Mouse (Mus musculus) midbrain, embryonic 14.5 days (tissue): ENCODE measurements around the gene Msh5. TPM values are rescaled to one million over a fixed set of nuclear protein-coding genes. Genes with fewer than 3 reads are reported as not detected.

Source experiments
- ATAC-seq: fragments of 200-750 bp; cut with Nextera tagmentation; 2 replicates; pipeline ENCODE4 v1.8.0; 2017; ENCODE audit warnings: moderate number of reproducible peaks, moderate library complexity; ENCODE audit not compliant: low FRiP score, low TSS enrichment
- DNase-seq: peaks from one replicate; pipeline ENCODE4 v3.0.0-alpha.2; 2015
- H3K27ac ChIP-seq: fragments of 300-500 bp; sonication (generic); replicated peaks from 2 replicates; pipeline ENCODE4 v1.5.1; 2014; ENCODE audit warnings: mild to moderate bottlenecking, low read depth, low read length, moderate library complexity
- H3K27me3 ChIP-seq: fragments of 300-500 bp; sonication (generic); 2 replicates; pipeline ENCODE4 v1.6.1; 2014; ENCODE audit warnings: low read length, control low read depth, mixed read lengths; ENCODE audit not compliant: control insufficient read depth, insufficient read depth
- H3K36me3 ChIP-seq: fragments of 300-500 bp; sonication (generic); 2 replicates; pipeline ENCODE4 v1.6.1; 2014; ENCODE audit warnings: low read length, control low read depth; ENCODE audit not compliant: control insufficient read depth, insufficient read depth
- H3K4me1 ChIP-seq: fragments of 300-500 bp; sonication (generic); 2 replicates; pipeline ENCODE4 v1.6.1; 2014; ENCODE audit warnings: mild to moderate bottlenecking, antibody characterized with exemption, low read length, control low read depth; ENCODE audit not compliant: control insufficient read depth, insufficient read depth
- H3K4me2 ChIP-seq: fragments of 300-500 bp; sonication (generic); 2 replicates; pipeline ENCODE4 v1.6.1; 2014; ENCODE audit warnings: mild to moderate bottlenecking, low read length, moderate library complexity
- H3K4me3 ChIP-seq: fragments of 300-500 bp; sonication (generic); replicated peaks from 2 replicates; pipeline ENCODE4 v1.5.1; 2014; ENCODE audit warnings: low read depth, low read length
- H3K9ac ChIP-seq: fragments of 300-500 bp; sonication (generic); replicated peaks from 2 replicates; pipeline ENCODE4 v1.6.1; 2014; ENCODE audit warnings: mild to moderate bottlenecking, low read length, moderate library complexity
- H3K9me3 ChIP-seq: fragments of 300-500 bp; sonication (generic); 2 replicates; pipeline ENCODE4 v1.6.1; 2016; ENCODE audit warnings: low read length, control low read depth, mixed read lengths; ENCODE audit not compliant: control insufficient read depth
- WGBS: fragments of 180-500 bp; shearing (Covaris S2); extraction: QIAGEN DNeasy Blood & Tissue Kit; methylation state at CpG from one replicate; pipeline ENCODE4 v1.1.7; 2014; 5-methylcytosine and 5-hydroxymethylcytosine counted together
- polyA plus RNA-seq: library from polyadenylated mRNA; unstranded; fragments of >200 nt; fragmentation: Nextera tagmentation; extraction: Ambion mirVana; gene quantifications from 2 replicates; pipeline ENCODE4 v1.2.1, GENCODE M21; 2014

The Msh5 gene
- polyA plus RNA-seq, 1 experiment from 2014 or later: 2.8 TPM

DNA sequence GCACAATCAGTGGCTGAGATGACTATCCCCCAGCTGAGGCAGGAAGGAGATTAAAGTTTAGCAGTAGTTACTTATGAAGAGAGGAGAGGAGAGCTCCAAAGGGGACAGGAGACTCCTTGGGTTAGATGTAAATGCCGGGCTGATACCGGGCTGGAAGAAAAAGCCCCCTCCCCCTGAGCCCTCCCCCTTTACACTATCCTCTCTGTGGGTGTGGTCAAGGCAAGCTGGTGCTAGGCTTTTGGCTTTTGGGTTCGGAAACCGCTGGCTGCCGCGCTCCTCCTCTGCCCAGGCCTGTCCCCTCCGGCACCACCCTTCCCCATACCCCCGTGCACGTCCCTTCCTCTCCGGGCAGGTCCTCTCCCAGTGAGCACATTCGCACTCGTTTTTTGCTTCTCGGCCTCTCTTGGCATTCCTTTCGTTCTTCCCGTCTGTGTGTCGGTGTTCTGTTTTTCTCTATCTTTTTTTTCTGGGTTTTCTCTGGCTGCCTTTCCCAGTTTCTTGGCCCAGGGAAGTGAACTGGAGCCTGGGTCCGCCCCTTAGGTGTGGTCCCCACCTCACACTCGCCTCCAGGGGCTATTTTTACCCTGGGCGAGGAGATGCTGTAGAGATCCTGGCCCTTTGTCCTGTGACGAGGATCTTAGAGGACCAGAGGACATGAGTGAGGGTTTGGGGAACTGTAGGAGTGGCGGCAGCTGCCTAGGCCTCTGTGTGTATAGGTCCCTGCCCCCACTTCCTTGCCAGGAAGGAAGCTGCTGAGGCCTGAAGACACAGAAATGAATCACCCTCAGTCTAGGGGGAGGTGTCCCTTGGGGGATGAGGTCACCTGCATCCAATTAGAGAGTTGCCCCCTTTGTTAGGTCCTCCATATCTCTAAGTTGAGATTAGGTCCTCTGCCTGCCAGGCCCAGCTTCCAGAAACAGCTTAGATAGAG lies 4.9 kb upstream of the Msh5 start:
- 3% methylated on average over 21 of the region's 21 CpGs for WGBS
- H3K4me2 ChIP-seq: peak overlapping the region; percentile 59
- peak overlapping the region; percentile 32 for H3K4me3 ChIP-seq
- peaks cover 13% of the 10 kb centered on the region; the same call in 1 of the 2 replicates for H3K36me3 ChIP-seq
- no peaks in the 10 kb centered on the region for H3K9me3 ChIP-seq
- peak overlapping the region; percentile 53 for H3K9ac ChIP-seq
- peaks cover 29% of the 10 kb centered on the region for H3K4me1 ChIP-seq
- peak overlapping the region; percentile 84 for H3K27ac ChIP-seq
- H3K27me3 ChIP-seq: no peaks in the 10 kb centered on the region
- ATAC-seq (peak; percentile 28; the same call in 1 of the 2 replicates), DNase-seq (peak; percentile 77)

DNA sequence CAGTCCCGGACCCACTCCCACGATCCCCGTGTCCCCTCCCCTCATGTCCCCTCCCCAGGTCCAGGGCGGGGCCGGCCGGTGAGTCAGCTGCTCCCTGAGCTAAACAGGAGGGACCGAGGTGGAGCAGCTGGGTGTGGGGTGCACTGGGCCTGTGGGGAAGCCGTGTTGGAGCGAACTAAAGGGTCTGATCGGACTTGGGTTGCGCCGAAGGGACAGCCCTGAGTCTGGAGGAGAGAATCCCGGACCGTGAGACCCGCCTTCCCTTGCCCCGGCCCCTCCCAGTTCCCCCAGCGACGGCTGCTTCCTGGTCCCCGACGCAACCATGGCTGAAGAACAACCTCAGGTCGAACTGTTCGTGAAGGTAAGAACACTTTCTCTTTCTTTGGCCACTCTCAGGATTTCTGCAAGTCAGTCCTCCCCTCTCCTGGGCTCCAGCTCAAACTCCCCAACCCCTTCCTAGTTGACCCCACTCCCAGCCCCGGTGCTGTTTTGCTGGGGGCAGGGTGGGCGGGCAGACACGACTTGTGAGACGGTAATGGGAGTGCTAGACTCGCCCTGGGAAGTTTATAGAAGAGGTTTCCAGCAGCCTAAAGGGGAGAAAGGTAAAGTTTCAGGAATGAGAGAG lies 3.7 kb upstream of the Msh5 start:
- Histone ChIP-seq H3K36me3 (0 out of 2 replicates have a peak, but pooled peaks cover 7% of the 10 kb centered on the region), H3K9ac (peak overlapping the region; percentile 51)
- no peak for ATAC-seq

GRCm38 (mm10) chr17:35049561-35050016 lies 3.0 kb upstream of the Msh5 start, which contains the start of gene Clic1:
Gene Clic1, plus strand, starts transcription at chr17:35049966.
- Histone ChIP-seq H3K4me2 (peak within 1 kb of the TSS; percentile 59), H3K27ac (peak within 1 kb of the TSS; percentile 71), H3K9me3 (no peaks in the 10 kb centered on the region), H3K27me3 (no peaks in the 10 kb centered on the region), H3K36me3 (0 out of 2 replicates have a peak, but pooled peaks cover 7% of the 10 kb centered on the region), H3K4me3 (peak within 1 kb of the TSS; percentile 32), H3K4me1 (peaks cover 36% of the 10 kb centered on the region), H3K9ac (peak within 1 kb of the TSS; percentile 51)
- DNase-seq (peak; percentile 81), ATAC-seq (no peak)
- 5% methylated on average over 11 of the region's 11 CpGs for WGBS

More for the DNA sequence above, 3.7 kb upstream of the Msh5 start:
- Histone ChIP-seq H3K27me3 (no peaks in the 10 kb centered on the region), H3K4me3 (peak overlapping the region; percentile 32), H3K9me3 (no peaks in the 10 kb centered on the region), H3K27ac (peak overlapping the region; percentile 71), H3K4me2 (peak overlapping the region; percentile 59), H3K4me1 (peaks cover 36% of the 10 kb centered on the region)
- WGBS: 1% methylated on average over 27 of the region's 27 CpGs
- peak; percentile 52 for DNase-seq

GRCm38 (mm10) chr17:35048932-35049440 lies 2.4 kb upstream of the Msh5 start:
- ATAC-seq (no peak), DNase-seq (no peak)
- no peaks in the 10 kb centered on the region for H3K9me3 ChIP-seq
- no peak overlapping the region for H3K4me2 ChIP-seq
- peaks cover 36% of the 10 kb centered on the region for H3K4me1 ChIP-seq
- no peak overlapping the region for H3K4me3 ChIP-seq
- 0 out of 2 replicates have a peak, but pooled peaks cover 3% of the 10 kb centered on the region for H3K36me3 ChIP-seq
- WGBS: 58% methylated on average over 5 of the region's 5 CpGs
- H3K27me3 ChIP-seq: no peaks in the 10 kb centered on the region
- no peak overlapping the region for H3K9ac ChIP-seq
- H3K27ac ChIP-seq: no peak overlapping the region

DNA sequence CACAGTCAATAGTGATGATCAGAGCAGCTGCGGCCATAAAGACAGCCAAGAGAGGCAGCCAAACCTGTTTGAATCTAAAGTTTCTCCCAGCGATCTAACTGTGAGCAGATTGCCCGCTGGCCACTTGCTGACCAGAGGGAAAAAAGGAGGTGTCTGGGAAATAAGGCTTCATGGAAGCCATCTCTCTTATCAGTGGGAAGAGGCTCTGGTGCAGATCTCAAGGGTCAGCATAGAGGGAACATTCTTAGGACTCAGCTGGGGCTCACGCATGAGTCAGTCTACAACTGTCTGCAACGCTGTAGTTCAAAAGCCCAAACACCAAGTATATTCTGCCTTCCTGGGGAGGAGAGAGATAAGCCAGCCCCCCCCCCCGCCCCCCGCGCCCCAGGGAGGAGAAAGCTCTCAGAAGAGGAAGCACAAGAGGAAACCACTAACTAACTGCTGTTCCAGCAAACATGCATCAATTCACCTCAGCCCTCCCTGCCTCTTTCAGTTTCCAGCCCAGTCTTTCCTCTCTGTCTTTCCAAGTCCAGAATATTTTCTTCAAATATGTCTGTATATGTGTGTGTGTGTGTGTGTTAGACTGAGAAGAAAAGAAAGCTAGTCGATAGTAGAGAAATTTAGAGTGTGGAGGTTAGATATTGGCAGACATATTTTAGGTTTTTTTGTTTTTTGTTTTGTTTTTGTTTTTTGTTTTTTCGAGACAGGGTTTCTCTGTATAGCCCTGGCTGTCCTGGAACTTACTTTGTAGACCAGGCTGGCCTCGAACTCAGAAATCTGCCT lies 1.8 kb upstream of the Msh5 start:
- DNase-seq (no peak), ATAC-seq (no peak)
- WGBS: 40% methylated on average over 11 of the region's 11 CpGs
- Histone ChIP-seq H3K9me3 (no peaks in the 10 kb centered on the region), H3K4me1 (peaks cover 36% of the 10 kb centered on the region), H3K4me3 (no peak overlapping the region), H3K27ac (no peak overlapping the region), H3K4me2 (no peak overlapping the region), H3K36me3 (no peaks in the 10 kb centered on the region), H3K9ac (no peak overlapping the region), H3K27me3 (no peaks in the 10 kb centered on the region)

GRCm38 (mm10) chr17:35047688-35048087 lies 1.1 kb upstream of the Msh5 start:
- Histone ChIP-seq H3K36me3 (no peaks in the 10 kb centered on the region), H3K4me1 (peaks cover 35% of the 10 kb centered on the region), H3K27me3 (no peaks in the 10 kb centered on the region), H3K4me2 (no peak overlapping the region), H3K9me3 (no peaks in the 10 kb centered on the region), H3K4me3 (no peak overlapping the region), H3K27ac (no peak overlapping the region), H3K9ac (no peak overlapping the region)
- DNase-seq: no peak
- no peak for ATAC-seq
- 55% methylated on average over 1 of the region's 1 CpGs for WGBS

- Histone ChIP-seq H3K9me3 (no peaks in the 10 kb centered on the region), H3K9ac (peak overlapping the region; percentile 61), H3K27ac (peak overlapping the region; percentile 54), H3K4me3 (peak overlapping the region; percentile 51), H3K36me3 (no peaks in the 10 kb centered on the region), H3K27me3 (no peaks in the 10 kb centered on the region), H3K4me1 (peaks cover 19% of the 10 kb centered on the region), H3K4me2 (peak overlapping the region; percentile 91)
- WGBS: 6% methylated on average over 47 of the region's 48 CpGs
- ATAC-seq (no peak), DNase-seq (no peak)
Measured at GRCm38 (mm10) chr17:35045807-35046680, 501 bp downstream of the Msh5 start.
